Mouse (Mus musculus): ENCODE data around the gene Xrcc6. TPM values are rescaled to one million over a fixed set of nuclear protein-coding genes. Genes with fewer than 3 reads are reported as not detected.
A peak's percentile ranks its signal among the peaks of the same experiment; 100 is the strongest.

Gene Xrcc6
- polyA plus RNA-seq, 1 experiment from 2014 or later: 112 TPM

GRCm38 (mm10) chr15:82040650-82041049, 53.0 kb downstream of the Xrcc6 start:
- Histone ChIP-seq H3K4me3 (no peak overlapping the region), H3K27ac (no peak overlapping the region), H3K4me1 (peaks cover 3% of the 10 kb centered on the region), H3K9me3 (replicated peaks) (no peaks in the 10 kb centered on the region), H3K36me3 (peaks cover 80% of the 10 kb centered on the region), H3K27me3 (ENCODE audit: low read depth, poor library complexity, severe bottlenecking) (no peaks in the 10 kb centered on the region)
- 98% methylated on average over 1 of the region's 1 CpGs for WGBS
- peak; percentile 54 for DNase-seq (ENCODE audit: low spot score)

- no peak for DNase-seq (ENCODE audit: low spot score)
- no peaks in the 10 kb centered on the region for H3K9me3 ChIP-seq (replicated peaks)
- H3K36me3 ChIP-seq: peaks cover 45% of the 10 kb centered on the region
- no peak overlapping the region for H3K4me3 ChIP-seq
- H3K27me3 ChIP-seq (ENCODE audit: low read depth, poor library complexity, severe bottlenecking): no peaks in the 10 kb centered on the region
- 97% methylated on average over 7 of the region's 7 CpGs for WGBS
- H3K27ac ChIP-seq: no peak overlapping the region
- peaks cover 15% of the 10 kb centered on the region for H3K4me1 ChIP-seq
Measured at GRCm38 (mm10) chr15:82044166-82044784, 56.6 kb downstream of the Xrcc6 start.

- WGBS: 5% methylated on average over 26 of the region's 26 CpGs
- H3K36me3 ChIP-seq: peaks cover 26% of the 10 kb centered on the region
- peak; percentile 37 for DNase-seq (ENCODE audit: low spot score)
- peak overlapping the region; percentile 95 for H3K27ac ChIP-seq
- H3K4me3 ChIP-seq: peak overlapping the region; percentile 100
- H3K27me3 ChIP-seq (ENCODE audit: low read depth, poor library complexity, severe bottlenecking): no peaks in the 10 kb centered on the region
- peaks cover 15% of the 10 kb centered on the region for H3K4me1 ChIP-seq
- H3K9me3 ChIP-seq (replicated peaks): no peaks in the 10 kb centered on the region
Measured at GRCm38 (mm10) chr15:82046246-82046891, 58.7 kb downstream of the Xrcc6 start.

- Histone ChIP-seq H3K9me3 (replicated peaks) (no peaks in the 10 kb centered on the region), H3K27me3 (ENCODE audit: low read depth, poor library complexity, severe bottlenecking) (no peaks in the 10 kb centered on the region), H3K27ac (peak within 1 kb of the TSS; percentile 95), H3K36me3 (peaks cover 24% of the 10 kb centered on the region), H3K4me1 (peaks cover 15% of the 10 kb centered on the region), H3K4me3 (peak within 1 kb of the TSS; percentile 100)
- peak; percentile 96 for DNase-seq (ENCODE audit: low spot score)
- WGBS: under 1% methylated on average over 74 of the region's 74 CpGs
Measured at GRCm38 (mm10) chr15:82047080-82047883, 59.6 kb downstream of the Xrcc6 start, which contains the start of gene Snu13. TSS of gene Snu13 (minus strand) at chr15:82047598.

GRCm38 (mm10) chr15:82052544-82052943, 64.9 kb downstream of the Xrcc6 start:
- no peak overlapping the region for H3K27ac ChIP-seq
- no peak overlapping the region for H3K4me3 ChIP-seq
- no peaks in the 10 kb centered on the region for H3K4me1 ChIP-seq
- no peaks in the 10 kb centered on the region for H3K9me3 ChIP-seq (replicated peaks)
- DNase-seq (ENCODE audit: low spot score): no peak
- 73% methylated on average over 5 of the region's 5 CpGs for WGBS
- H3K27me3 ChIP-seq (ENCODE audit: low read depth, poor library complexity, severe bottlenecking): no peaks in the 10 kb centered on the region
- H3K36me3 ChIP-seq: no peaks in the 10 kb centered on the region

GRCm38 (mm10) chr15:82058719-82059201, 71.1 kb downstream of the Xrcc6 start, which contains the start of gene 4930407I10Rik:
TSS of gene 4930407I10Rik (plus strand) at chr15:82059151.
- no peak for DNase-seq (ENCODE audit: low spot score)

GRCm38 (mm10) chr15:82063909-82064308, 76.3 kb downstream of the Xrcc6 start:
- Histone ChIP-seq H3K4me3 (no peak overlapping the region), H3K27ac (no peak overlapping the region), H3K4me1 (peaks cover 10% of the 10 kb centered on the region), H3K27me3 (ENCODE audit: low read depth, poor library complexity, severe bottlenecking) (peaks cover 55% of the 10 kb centered on the region), H3K9me3 (replicated peaks) (no peaks in the 10 kb centered on the region), H3K36me3 (no peaks in the 10 kb centered on the region)
- DNase-seq (ENCODE audit: low spot score): no peak
- 63% methylated on average over 14 of the region's 14 CpGs for WGBS

More at GRCm38 (mm10) chr15:82058719-82059201, 71.1 kb downstream of the Xrcc6 start, which contains the start of gene 4930407I10Rik:
- peaks cover 5% of the 10 kb centered on the region for H3K4me1 ChIP-seq
- H3K4me3 ChIP-seq: no peak within 1 kb of the TSS
- H3K9me3 ChIP-seq (replicated peaks): no peaks in the 10 kb centered on the region
- H3K27ac ChIP-seq: no peak within 1 kb of the TSS
- H3K36me3 ChIP-seq: no peaks in the 10 kb centered on the region
- H3K27me3 ChIP-seq (ENCODE audit: low read depth, poor library complexity, severe bottlenecking): peaks cover 20% of the 10 kb centered on the region
- 81% methylated on average over 1 of the region's 1 CpGs for WGBS

GRCm38 (mm10) chr15:82065511-82065910, 77.9 kb downstream of the Xrcc6 start:
- no peak overlapping the region for H3K4me3 ChIP-seq
- no peaks in the 10 kb centered on the region for H3K36me3 ChIP-seq
- 19% methylated on average over 7 of the region's 7 CpGs for WGBS
- H3K4me1 ChIP-seq: peaks cover 17% of the 10 kb centered on the region
- no peak overlapping the region for H3K27ac ChIP-seq
- H3K9me3 ChIP-seq (replicated peaks): no peaks in the 10 kb centered on the region
- DNase-seq (ENCODE audit: low spot score): peak; percentile 76
- H3K27me3 ChIP-seq (ENCODE audit: low read depth, poor library complexity, severe bottlenecking): peaks cover 71% of the 10 kb centered on the region

- peaks cover 7% of the 10 kb centered on the region for H3K4me1 ChIP-seq
- 23% methylated on average over 40 of the region's 40 CpGs for WGBS
- DNase-seq (ENCODE audit: low spot score): peak; percentile 43
- H3K4me3 ChIP-seq: peak within 1 kb of the TSS; percentile 34
- H3K27ac ChIP-seq: no peak within 1 kb of the TSS
- no peaks in the 10 kb centered on the region for H3K9me3 ChIP-seq (replicated peaks)
- H3K36me3 ChIP-seq: no peaks in the 10 kb centered on the region
- peaks cover 60% of the 10 kb centered on the region for H3K27me3 ChIP-seq (ENCODE audit: low read depth, poor library complexity, severe bottlenecking)
Measured at GRCm38 (mm10) chr15:82069898-82070297, 82.3 kb downstream of the Xrcc6 start, which contains the start of gene Mei1. TSS of gene Mei1 (plus strand) at chr15:82069996.

GRCm38 (mm10) chr15:82071816-82072469, 84.3 kb downstream of the Xrcc6 start:
- H3K27ac ChIP-seq: no peak overlapping the region
- H3K9me3 ChIP-seq (replicated peaks): no peaks in the 10 kb centered on the region
- no peak overlapping the region for H3K4me3 ChIP-seq
- no peaks in the 10 kb centered on the region for H3K36me3 ChIP-seq
- WGBS: 89% methylated on average over 26 of the region's 26 CpGs
- H3K27me3 ChIP-seq (ENCODE audit: low read depth, poor library complexity, severe bottlenecking): peaks cover 50% of the 10 kb centered on the region
- peaks cover 7% of the 10 kb centered on the region for H3K4me1 ChIP-seq
- DNase-seq (ENCODE audit: low spot score): no peak

- Histone ChIP-seq H3K36me3 (no peaks in the 10 kb centered on the region), H3K27me3 (ENCODE audit: low read depth, poor library complexity, severe bottlenecking) (peaks cover 40% of the 10 kb centered on the region), H3K27ac (no peak overlapping the region), H3K4me3 (no peak overlapping the region), H3K4me1 (peaks cover 7% of the 10 kb centered on the region), H3K9me3 (replicated peaks) (no peaks in the 10 kb centered on the region)
- DNase-seq (ENCODE audit: low spot score): no peak
- WGBS: 93% methylated on average over 7 of the region's 7 CpGs
Measured at GRCm38 (mm10) chr15:82073490-82073889, 85.9 kb downstream of the Xrcc6 start.

- Histone ChIP-seq H3K4me3 (no peak overlapping the region), H3K4me1 (no peaks in the 10 kb centered on the region), H3K36me3 (no peaks in the 10 kb centered on the region), H3K9me3 (replicated peaks) (no peaks in the 10 kb centered on the region), H3K27ac (no peak overlapping the region), H3K27me3 (ENCODE audit: low read depth, poor library complexity, severe bottlenecking) (0 out of 2 replicates have a peak, but pooled peaks cover 6% of the 10 kb centered on the region)
- peak; percentile 43 for DNase-seq (ENCODE audit: low spot score)
- WGBS: 67% methylated on average over 10 of the region's 10 CpGs
Measured at GRCm38 (mm10) chr15:82079883-82080282, 92.2 kb downstream of the Xrcc6 start.
